Mouse (Mus musculus) gastrocnemius, adult 8-10 months (tissue): ENCODE data around the gene Slc23a4. TPM values are rescaled to one million over a fixed set of nuclear protein-coding genes. Genes with fewer than 3 reads are reported as not detected.

Experiments
- DNase-seq, 2 experiments: peaks; one replicate each; pipeline ENCODE4 v3.0.0; 2022; ENCODE audit warnings: low spot score in 2 of 2
- total RNA-seq, 4 experiments: library from RNA; stranded (reverse); gene quantifications; 2 replicates each; pipeline ENCODE4 v1.2.4; 2022

Slc23a4 gene
- total RNA-seq, result not detected

- no peak for DNase-seq
Measured at GRCm38 (mm10) chr6:34988081-34988761, at the start of gene Slc23a4. Gene Slc23a4, minus strand, starts transcription at chr6:34988404.

- DNase-seq, result no peak
Measured at GRCm38 (mm10) chr6:35033341-35033740, 45.1 kb upstream of the Slc23a4 start.

- no peak for DNase-seq
Measured at GRCm38 (mm10) chr6:35032704-35033103, 44.5 kb upstream of the Slc23a4 start.

GRCm38 (mm10) chr6:35030811-35031210 is 42.6 kb upstream of the Slc23a4 start:
- no peak for DNase-seq

GRCm38 (mm10) chr6:35030226-35030625 is 42.0 kb upstream of the Slc23a4 start:
- no peak for DNase-seq

GRCm38 (mm10) chr6:35028023-35028422 is 39.8 kb upstream of the Slc23a4 start:
- DNase-seq, result no peak

- DNase-seq, result no peak
Measured at GRCm38 (mm10) chr6:35027257-35027656, 39.1 kb upstream of the Slc23a4 start.

GRCm38 (mm10) chr6:35016624-35017023 is 28.4 kb upstream of the Slc23a4 start:
- no peak for DNase-seq

GRCm38 (mm10) chr6:35011953-35012352 is 23.7 kb upstream of the Slc23a4 start:
- no peak for DNase-seq

- no peak for DNase-seq
Measured at GRCm38 (mm10) chr6:35010705-35011104, 22.5 kb upstream of the Slc23a4 start.

- no peak for DNase-seq
Measured at GRCm38 (mm10) chr6:35002261-35002669, 14.1 kb upstream of the Slc23a4 start.

GRCm38 (mm10) chr6:34999101-34999500 is 10.9 kb upstream of the Slc23a4 start:
- no peak for DNase-seq

- DNase-seq, result no peak
Measured at GRCm38 (mm10) chr6:34996496-34996895, 8.3 kb upstream of the Slc23a4 start.

GRCm38 (mm10) chr6:34995265-34995681 is 7.1 kb upstream of the Slc23a4 start:
- peak; percentile 65 to 68 for DNase-seq

- no peak for DNase-seq
Measured at GRCm38 (mm10) chr6:34994692-34995091, 6.5 kb upstream of the Slc23a4 start.

- DNase-seq, result no peak
Measured at GRCm38 (mm10) chr6:34989263-34989662, 1.1 kb upstream of the Slc23a4 start.

- no peak for DNase-seq
Measured at GRCm38 (mm10) chr6:34987085-34987645, 1.0 kb downstream of the Slc23a4 start.

GRCm38 (mm10) chr6:34980661-34981060 is 7.5 kb downstream of the Slc23a4 start:
- DNase-seq, result no peak

GRCm38 (mm10) chr6:34979291-34979690 is 8.9 kb downstream of the Slc23a4 start:
- no peak for DNase-seq

- no peak for DNase-seq
Measured at GRCm38 (mm10) chr6:34971181-34971580, 17.0 kb downstream of the Slc23a4 start.

- no peak for DNase-seq
Measured at GRCm38 (mm10) chr6:34965819-34966539, 22.2 kb downstream of the Slc23a4 start.

- no peak for DNase-seq
Measured at GRCm38 (mm10) chr6:34964550-34964949, 23.7 kb downstream of the Slc23a4 start.

- no peak for DNase-seq
Measured at GRCm38 (mm10) chr6:34959131-34959530, 29.1 kb downstream of the Slc23a4 start.
